Mouse (Mus musculus) megakaryocyte, embryonic 14.5 days (primary cell): Measurements from ENCODE around the gene Rnf34. TPM values are rescaled to one million over a fixed set of nuclear protein-coding genes. Genes with fewer than 3 reads are reported as not detected.

Experiments
- H3K27me3 ChIP-seq: replicated peaks from 2 replicates; pipeline ENCODE3; 2012; ENCODE audit warnings: inconsistent platforms
- H3K36me3 ChIP-seq: replicated peaks from 2 replicates; pipeline ENCODE3; 2012; ENCODE audit warnings: low read length, inconsistent platforms, mixed read lengths
- H3K4me1 ChIP-seq: 2 replicates; pipeline ENCODE4 v1.6.1; 2012; ENCODE audit warnings: inconsistent platforms
- H3K4me3 ChIP-seq: replicated peaks from 2 replicates; pipeline ENCODE3; 2012; ENCODE audit warnings: moderate library complexity, mild to moderate bottlenecking, inconsistent platforms
- H3K9me3 ChIP-seq: 2 replicates; pipeline ENCODE4 v1.6.1; 2012; ENCODE audit warnings: inconsistent platforms
- FLI1 ChIP-seq: IDR thresholded peaks from 2 replicates; pipeline ENCODE4 v1.6.1; 2012; ENCODE audit warnings: low read length, inconsistent platforms, mixed read lengths
- GATA1 ChIP-seq: IDR thresholded peaks from 3 replicates; pipeline ENCODE4 v1.6.1; 2012; ENCODE audit warnings: mixed read lengths, low read length, inconsistent platforms, borderline replicate concordance
- polyA plus RNA-seq: library from polyadenylated mRNA; stranded (reverse); fragments of >175 nt; gene quantifications from 2 replicates; pipeline ENCODE4 v1.2.3, GENCODE M21; 2012; ENCODE audit warnings: low replicate concordance; ENCODE audit not compliant: insufficient read depth

The Rnf34 gene
- polyA plus RNA-seq, 1 experiment = 8.3 TPM

- Histone ChIP-seq H3K4me3 (no peak overlapping the region), H3K36me3 (peaks cover 32% of the 10 kb centered on the region), H3K4me1 (peaks cover 7% of the 10 kb centered on the region), H3K9me3 (no peaks in the 10 kb centered on the region), H3K27me3 (no peaks in the 10 kb centered on the region)
- TF ChIP-seq GATA1 = no peak
- no peak for TF ChIP-seq FLI1
Observed at GRCm38 (mm10) chr5:122909481-122909880, 59.6 kb downstream of the Rnf34 start.

DNA sequence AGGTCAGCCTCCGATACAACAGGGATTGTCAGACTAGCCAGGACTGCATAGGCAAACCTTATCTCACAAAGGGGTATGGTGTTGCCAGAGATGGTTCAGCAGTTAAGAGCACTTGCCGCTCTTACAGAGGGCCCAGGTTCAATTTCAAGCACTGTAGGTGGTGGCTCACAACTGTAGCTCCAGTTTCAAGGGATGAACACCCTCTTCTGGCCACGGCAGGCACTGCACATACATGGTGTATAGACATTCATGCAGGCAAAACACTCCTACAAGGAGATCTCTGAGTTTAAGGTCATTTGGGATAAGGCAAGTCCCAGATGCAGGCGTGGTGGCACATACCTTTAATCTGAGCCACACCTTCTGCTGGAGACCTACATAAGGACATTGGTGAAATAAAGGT lies 63.0 kb downstream of the Rnf34 start:
- H3K4me3 ChIP-seq = no peak overlapping the region
- no peak for TF ChIP-seq FLI1
- TF ChIP-seq GATA1 = no peak
- no peaks in the 10 kb centered on the region for H3K27me3 ChIP-seq
- H3K4me1 ChIP-seq = peaks cover 15% of the 10 kb centered on the region
- peaks cover 32% of the 10 kb centered on the region for H3K36me3 ChIP-seq
- no peaks in the 10 kb centered on the region for H3K9me3 ChIP-seq

GRCm38 (mm10) chr5:122916147-122916546 lies 66.3 kb downstream of the Rnf34 start:
- H3K36me3 ChIP-seq = peaks cover 46% of the 10 kb centered on the region
- peaks cover 22% of the 10 kb centered on the region for H3K4me1 ChIP-seq
- TF ChIP-seq GATA1 (no peak), FLI1 (no peak)
- no peaks in the 10 kb centered on the region for H3K9me3 ChIP-seq
- H3K27me3 ChIP-seq = no peaks in the 10 kb centered on the region
- no peak overlapping the region for H3K4me3 ChIP-seq

DNA sequence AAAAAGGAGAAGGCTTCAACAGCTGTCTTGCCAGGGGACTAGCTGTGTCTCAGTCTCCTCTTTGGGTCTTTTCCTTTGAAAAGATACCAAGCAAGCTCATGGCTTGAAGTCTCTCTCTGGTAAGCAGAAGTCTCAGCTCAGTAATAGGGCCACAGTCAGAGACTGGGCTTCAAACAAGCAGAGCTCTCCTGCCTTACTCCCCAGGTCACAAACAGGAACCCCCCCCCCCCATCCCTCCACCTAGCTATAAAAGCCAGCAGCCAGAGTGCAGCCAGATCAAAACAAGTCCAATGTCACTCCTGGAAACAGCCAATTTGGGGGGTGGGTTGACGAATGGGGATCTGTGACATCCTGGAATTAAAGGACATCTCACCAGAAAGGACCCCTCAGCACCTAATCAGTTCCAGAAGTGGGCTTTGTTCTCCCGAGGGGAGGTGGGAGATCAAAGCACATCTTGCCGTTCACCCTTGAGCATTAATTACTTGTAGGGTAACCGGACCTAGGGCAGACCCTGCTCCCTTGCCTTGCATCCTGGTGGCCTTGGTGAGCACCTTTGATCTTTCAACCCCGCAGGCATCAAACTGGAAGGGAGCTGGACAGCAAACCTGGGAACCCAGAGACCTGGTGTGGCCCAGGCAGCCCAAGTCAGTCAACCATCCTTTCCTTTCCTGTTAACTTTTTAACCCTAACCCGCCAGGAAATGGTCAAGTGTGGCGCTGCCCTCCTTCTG lies 68.3 kb downstream of the Rnf34 start:
- TF ChIP-seq FLI1 (no peak), GATA1 (no peak)
- Histone ChIP-seq H3K36me3 (peaks cover 48% of the 10 kb centered on the region), H3K9me3 (no peaks in the 10 kb centered on the region), H3K4me1 (peaks cover 22% of the 10 kb centered on the region), H3K27me3 (no peaks in the 10 kb centered on the region), H3K4me3 (no peak overlapping the region)

DNA sequence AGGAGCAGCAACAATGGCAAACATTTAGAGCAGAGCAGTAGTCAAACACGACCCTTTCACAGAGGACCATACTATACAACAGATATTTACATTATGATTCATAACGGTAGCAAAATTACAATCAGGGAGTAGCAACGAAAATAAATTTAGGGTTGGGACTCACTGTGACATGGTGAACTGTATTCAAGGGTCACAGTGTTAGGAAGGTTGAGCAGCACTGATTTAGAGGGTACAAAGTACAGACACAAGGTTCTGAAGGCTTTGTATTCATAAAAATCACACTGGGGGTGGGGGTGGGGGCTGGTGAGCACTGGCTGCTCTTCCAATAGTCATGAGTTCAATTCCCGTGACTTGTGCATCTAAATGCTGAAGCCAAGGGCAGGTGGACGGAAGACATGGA lies 70.7 kb downstream of the Rnf34 start:
- no peak for TF ChIP-seq FLI1
- no peak for TF ChIP-seq GATA1
- H3K27me3 ChIP-seq = no peaks in the 10 kb centered on the region
- no peak overlapping the region for H3K4me3 ChIP-seq
- peaks cover 27% of the 10 kb centered on the region for H3K4me1 ChIP-seq
- H3K36me3 ChIP-seq = peaks cover 37% of the 10 kb centered on the region
- H3K9me3 ChIP-seq = no peaks in the 10 kb centered on the region

Other genes with a start within 250 kb of the Rnf34 start
- gene Ift81, start 235.5 kb upstream of the Rnf34 start, polyA plus RNA-seq = not detected in 2 replicates
- 2.5 TPM in 1 of 2 replicates, not detected in the other for gene P2rx7, start 206.1 kb upstream of the Rnf34 start, polyA plus RNA-seq
- gene P2rx4, start 142.5 kb upstream of the Rnf34 start, polyA plus RNA-seq = 13.7 TPM in 1 of 2 replicates, not detected in the other
- 17.9 and 22.8 TPM in 2 replicates for gene Camkk2, start 70.6 kb upstream of the Rnf34 start, polyA plus RNA-seq
- gene Anapc5, start 28.7 kb upstream of the Rnf34 start, polyA plus RNA-seq = 41.2 and 69.4 TPM in 2 replicates
- 19.1 and 24.4 TPM in 2 replicates for gene Kdm2b, start 139.8 kb downstream of the Rnf34 start, polyA plus RNA-seq
- 111 and 131 TPM in 2 replicates for gene Orai1, start 165.0 kb downstream of the Rnf34 start, polyA plus RNA-seq
- not detected in 2 replicates for gene Morn3, start 197.0 kb downstream of the Rnf34 start, polyA plus RNA-seq
- 5.3 and 6.9 TPM in 2 replicates for gene Tmem120b, start 218.4 kb downstream of the Rnf34 start, polyA plus RNA-seq